Mouse (Mus musculus) forebrain, embryonic 11.5 days (tissue): ENCODE data around the gene Mfge8. TPM values are rescaled to one million over a fixed set of nuclear protein-coding genes. Genes with fewer than 3 reads are reported as not detected.

ENCODE experiments used
- ATAC-seq: fragments of 200-750 bp; cut with Nextera tagmentation; replicated peaks from 2 replicates; pipeline ENCODE4 v1.8.0; 2017; ENCODE audit warnings: moderate TSS enrichment; ENCODE audit not compliant: low FRiP score
- DNase-seq: peaks from one replicate; pipeline ENCODE4 v3.0.0-alpha.2; 2017; ENCODE audit warnings: low spot score
- H3K27ac ChIP-seq: fragments of 300-500 bp; sonication (generic); 2 replicates; pipeline ENCODE4 v1.5.1; 2014; ENCODE audit warnings: low read depth, low read length
- H3K27me3 ChIP-seq: fragments of 300-500 bp; sonication (generic); 2 replicates; pipeline ENCODE4 v1.6.1; 2014; ENCODE audit warnings: mild to moderate bottlenecking, low read length, mixed read lengths; ENCODE audit not compliant: control insufficient read depth, insufficient read depth
- H3K36me3 ChIP-seq: fragments of 300-500 bp; sonication (generic); 2 replicates; pipeline ENCODE4 v1.6.1; 2014; ENCODE audit warnings: mild to moderate bottlenecking, low read length, moderate library complexity, mixed read lengths; ENCODE audit not compliant: control insufficient read depth, insufficient read depth
- H3K4me1 ChIP-seq: fragments of 300-500 bp; sonication (generic); replicated peaks from 2 replicates; pipeline ENCODE4 v1.6.1; 2014; ENCODE audit warnings: low read length, mixed read lengths; ENCODE audit not compliant: control insufficient read depth, insufficient read depth
- H3K4me2 ChIP-seq: fragments of 300-500 bp; sonication (generic); 2 replicates; pipeline ENCODE4 v1.6.1; 2014; ENCODE audit warnings: low read depth, mild to moderate bottlenecking, low read length, moderate library complexity, mixed read lengths; ENCODE audit not compliant: severe bottlenecking
- H3K4me3 ChIP-seq: fragments of 300-500 bp; sonication (generic); 2 replicates; pipeline ENCODE4 v1.5.1; 2014; ENCODE audit warnings: low read depth, low read length
- H3K9ac ChIP-seq: fragments of 300-500 bp; sonication (generic); 2 replicates; pipeline ENCODE4 v1.6.1; 2014; ENCODE audit warnings: low read length
- H3K9me3 ChIP-seq: fragments of 300-500 bp; sonication (generic); 2 replicates; pipeline ENCODE4 v1.6.1; 2016; ENCODE audit warnings: low read length, mixed read lengths; ENCODE audit not compliant: control insufficient read depth
- WGBS: fragments of 180-500 bp; shearing (Covaris S2); extraction: QIAGEN DNeasy Blood & Tissue Kit; methylation state at CpG from one replicate; pipeline ENCODE4 v1.1.7; 2014; 5-methylcytosine and 5-hydroxymethylcytosine counted together
- polyA plus RNA-seq: library from polyadenylated mRNA; unstranded; fragments of >200 nt; fragmentation: Nextera tagmentation; extraction: Ambion mirVana; gene quantifications from 2 replicates; pipeline ENCODE4 v1.2.1, GENCODE M21; 2014

The Mfge8 gene
- polyA plus RNA-seq, 1 experiment from 2014 or later: 65.1 TPM

DNA sequence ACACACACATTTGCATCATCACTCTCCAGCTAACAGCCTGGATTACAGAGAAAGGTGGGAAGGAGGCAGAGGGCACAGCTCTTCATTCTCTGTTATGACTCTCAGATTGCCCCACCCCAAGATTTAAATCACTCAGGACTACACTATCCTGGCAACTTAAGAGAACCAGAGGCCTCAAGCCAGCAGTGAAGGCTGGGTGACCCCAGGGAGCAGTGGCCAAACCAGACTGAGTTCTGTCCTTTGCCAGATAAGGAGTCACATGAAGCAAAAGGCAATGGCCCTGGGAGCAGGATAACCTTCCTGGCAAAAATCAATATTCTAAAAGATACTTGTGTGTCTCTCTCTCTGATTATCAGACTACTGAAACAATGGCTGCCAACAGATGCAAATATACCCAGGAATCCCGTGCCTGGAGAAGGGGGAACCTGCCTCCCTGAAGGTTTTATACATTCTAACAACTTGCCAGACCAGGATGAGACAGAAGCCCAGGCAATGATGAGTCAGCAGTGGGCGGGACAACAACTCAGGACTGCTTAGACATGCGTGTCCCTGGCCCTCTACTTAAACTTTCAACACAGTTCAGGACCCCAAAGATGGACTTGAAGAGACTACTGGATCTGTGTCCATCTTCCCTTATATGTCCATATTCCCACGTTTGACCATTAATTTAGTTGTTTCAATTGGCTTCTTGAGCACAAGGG, 8.8 kb downstream of the Mfge8 start:
- no peak overlapping the region for H3K4me2 ChIP-seq
- 61% methylated on average over 4 of the region's 4 CpGs for WGBS
- no peak overlapping the region for H3K9ac ChIP-seq
- no peaks in the 10 kb centered on the region for H3K27me3 ChIP-seq
- no peak for ATAC-seq
- DNase-seq: no peak
- no peaks in the 10 kb centered on the region; the same call in 1 of the 2 replicates for H3K36me3 ChIP-seq
- no peaks in the 10 kb centered on the region for H3K4me1 ChIP-seq
- no peak overlapping the region for H3K27ac ChIP-seq
- no peaks in the 10 kb centered on the region for H3K9me3 ChIP-seq
- no peak overlapping the region for H3K4me3 ChIP-seq

DNA sequence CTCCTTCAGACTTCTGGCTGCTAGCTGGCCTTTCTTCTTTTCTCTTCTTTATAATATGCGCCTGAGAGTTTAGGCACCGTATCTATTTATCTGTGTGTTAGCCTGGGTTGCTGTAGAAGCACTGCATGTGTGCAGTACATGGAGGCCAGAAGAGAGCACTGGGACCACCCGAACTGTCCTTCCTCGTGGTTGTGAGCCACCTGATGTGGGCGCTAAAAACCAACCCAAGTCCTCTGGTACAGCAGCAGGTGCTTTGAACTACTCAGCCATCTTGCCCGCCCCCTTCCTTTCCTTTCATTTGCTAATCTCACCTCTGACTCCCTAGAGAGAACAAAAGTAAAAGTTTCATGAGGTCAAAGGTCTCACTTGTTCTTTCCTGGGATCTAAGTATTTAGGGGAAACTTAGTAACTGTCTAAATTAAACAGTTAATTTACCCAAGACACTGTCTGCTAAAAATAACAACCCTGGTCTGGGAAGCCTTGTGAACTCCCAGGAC, 9.5 kb downstream of the Mfge8 start:
- H3K27me3 ChIP-seq: no peaks in the 10 kb centered on the region
- no peak overlapping the region for H3K4me2 ChIP-seq
- H3K4me1 ChIP-seq: no peaks in the 10 kb centered on the region
- 60% methylated on average over 6 of the region's 6 CpGs for WGBS
- ATAC-seq (no peak), DNase-seq (no peak)
- H3K27ac ChIP-seq: no peak overlapping the region
- no peak overlapping the region for H3K9ac ChIP-seq
- no peaks in the 10 kb centered on the region; the same call in 1 of the 2 replicates for H3K36me3 ChIP-seq
- no peaks in the 10 kb centered on the region for H3K9me3 ChIP-seq
- H3K4me3 ChIP-seq: no peak overlapping the region

DNA sequence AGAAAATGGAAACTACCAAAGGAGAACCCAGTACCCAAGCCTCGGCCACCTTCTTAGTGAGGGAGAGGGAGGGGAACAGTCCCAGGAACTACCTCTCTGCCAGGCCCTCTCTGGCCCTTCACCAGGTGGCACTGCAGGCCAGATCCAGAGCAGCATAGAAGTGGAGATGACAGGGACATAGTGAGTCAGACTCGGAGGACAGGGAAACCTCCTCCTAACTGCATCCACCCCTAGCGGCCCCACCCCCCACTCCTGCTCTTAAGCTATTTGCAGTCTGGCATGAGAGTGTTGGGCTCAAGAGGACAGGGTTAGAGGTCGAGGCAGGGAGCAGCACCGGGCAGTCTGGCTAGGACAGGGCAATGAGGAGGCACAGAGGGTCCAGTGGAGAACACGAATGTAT, 15.5 kb downstream of the Mfge8 start:
- no peaks in the 10 kb centered on the region for H3K27me3 ChIP-seq
- H3K4me2 ChIP-seq: no peak overlapping the region
- ATAC-seq: no peak
- H3K9me3 ChIP-seq: no peaks in the 10 kb centered on the region
- H3K9ac ChIP-seq: no peak overlapping the region
- DNase-seq: no peak
- 41% methylated on average over 6 of the region's 6 CpGs for WGBS
- H3K27ac ChIP-seq: no peak overlapping the region
- no peaks in the 10 kb centered on the region; the same call in 1 of the 2 replicates for H3K36me3 ChIP-seq
- 0 out of 2 replicates have a peak, but pooled peaks cover 2% of the 10 kb centered on the region for H3K4me1 ChIP-seq
- H3K4me3 ChIP-seq: no peak overlapping the region

DNA sequence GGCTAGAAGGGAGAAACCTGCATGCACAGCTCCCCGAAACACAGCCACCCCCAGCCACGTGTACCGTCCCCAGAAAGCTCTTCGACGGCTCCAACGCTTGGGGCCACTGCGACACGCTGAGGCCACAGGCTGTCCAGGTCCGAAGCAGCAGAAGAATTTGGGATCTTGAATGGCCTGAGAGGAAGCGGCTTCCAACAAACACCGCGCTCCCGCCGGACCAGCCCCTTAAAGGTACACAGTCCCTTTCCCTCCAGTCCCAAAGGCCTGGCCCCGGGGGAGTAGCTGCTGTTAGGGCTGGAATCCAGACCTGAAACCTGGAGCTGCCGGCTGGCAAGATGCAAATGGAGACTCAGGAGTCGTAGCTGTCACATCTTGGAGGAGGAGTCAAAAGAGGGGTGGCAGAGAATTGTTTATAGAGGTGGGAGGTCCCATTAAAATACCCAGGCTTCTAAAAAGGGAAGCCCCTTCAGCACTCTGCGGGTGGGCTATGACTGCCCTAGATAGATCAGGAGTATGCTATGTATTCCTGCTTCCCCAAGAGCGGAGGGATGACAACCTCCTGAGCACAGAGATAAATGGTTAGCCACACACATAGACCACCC, 17.9 kb downstream of the Mfge8 start, which contains the start of gene Hapln3:
Hapln3 (minus strand) TSS at position 176 of the 602 bp plus-strand sequence.
- Histone ChIP-seq H3K4me3 (peak within 1 kb of the TSS; percentile 13), H3K27ac (no peak within 1 kb of the TSS), H3K36me3 (no peaks in the 10 kb centered on the region; the same call in 1 of the 2 replicates), H3K4me2 (peak within 1 kb of the TSS; percentile 31), H3K4me1 (0 out of 2 replicates have a peak, but pooled peaks cover 2% of the 10 kb centered on the region), H3K9ac (no peak within 1 kb of the TSS; the same call in 1 of the 2 replicates), H3K9me3 (no peaks in the 10 kb centered on the region), H3K27me3 (no peaks in the 10 kb centered on the region)
- peak; percentile 73 for DNase-seq
- ATAC-seq: peak; percentile 55; the same call in 1 of the 2 replicates
- WGBS: 3% methylated on average over 19 of the region's 19 CpGs

DNA sequence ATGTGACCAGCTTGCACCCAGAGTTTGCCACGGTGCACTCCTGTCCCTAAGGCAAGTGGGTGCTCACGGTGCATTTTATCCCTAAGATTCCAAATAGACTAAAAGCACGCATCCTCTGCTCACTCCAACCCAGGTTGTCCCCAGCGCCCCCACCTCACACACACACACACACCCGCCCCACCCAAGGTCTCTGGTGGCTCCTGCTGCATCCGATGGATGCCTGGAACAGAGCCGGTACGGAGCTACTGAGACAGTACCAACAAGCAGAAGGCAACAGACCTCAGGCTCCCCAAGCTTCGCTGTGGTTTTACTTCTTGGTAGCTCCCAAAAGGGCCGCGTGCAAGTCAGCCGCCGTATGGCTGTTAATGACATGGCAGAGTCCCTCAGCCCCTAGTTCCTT, 18.5 kb downstream of the Mfge8 start:
- Histone ChIP-seq H3K4me1 (0 out of 2 replicates have a peak, but pooled peaks cover 2% of the 10 kb centered on the region), H3K4me3 (peak overlapping the region; percentile 13), H3K36me3 (no peaks in the 10 kb centered on the region; the same call in 1 of the 2 replicates), H3K9ac (no peak overlapping the region), H3K27ac (no peak overlapping the region), H3K27me3 (no peaks in the 10 kb centered on the region), H3K9me3 (no peaks in the 10 kb centered on the region), H3K4me2 (peak overlapping the region; percentile 31; the same call in 1 of the 2 replicates)
- WGBS: 19% methylated on average over 13 of the region's 13 CpGs
- no peak for DNase-seq
- no peak for ATAC-seq

DNA sequence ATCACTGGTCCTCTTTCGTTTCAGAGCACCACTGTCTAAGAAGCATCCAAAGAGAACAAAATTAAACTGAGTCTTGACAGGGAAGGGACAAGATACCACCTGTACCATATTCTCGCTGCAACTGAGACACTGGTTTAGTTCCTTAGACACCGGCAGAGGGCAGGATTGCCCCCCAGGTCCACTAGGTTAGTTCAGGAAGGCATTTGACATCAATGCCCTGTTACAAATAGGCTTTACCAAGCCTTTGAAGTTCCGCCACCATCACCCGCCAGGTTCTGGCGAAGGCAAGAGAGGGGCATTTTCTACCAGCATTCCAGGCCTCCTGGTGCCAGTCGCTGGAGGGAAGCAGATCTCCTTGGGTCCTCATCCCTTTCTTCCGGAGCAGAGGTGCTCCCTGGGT, 19.0 kb downstream of the Mfge8 start:
- Histone ChIP-seq H3K4me2 (peak overlapping the region; percentile 13; the same call in 1 of the 2 replicates), H3K4me3 (no peak overlapping the region), H3K27ac (no peak overlapping the region), H3K9ac (no peak overlapping the region), H3K4me1 (0 out of 2 replicates have a peak, but pooled peaks cover 2% of the 10 kb centered on the region), H3K9me3 (no peaks in the 10 kb centered on the region), H3K27me3 (no peaks in the 10 kb centered on the region), H3K36me3 (no peaks in the 10 kb centered on the region)
- 13% methylated on average over 8 of the region's 8 CpGs for WGBS
- DNase-seq (no peak), ATAC-seq (no peak)

DNA sequence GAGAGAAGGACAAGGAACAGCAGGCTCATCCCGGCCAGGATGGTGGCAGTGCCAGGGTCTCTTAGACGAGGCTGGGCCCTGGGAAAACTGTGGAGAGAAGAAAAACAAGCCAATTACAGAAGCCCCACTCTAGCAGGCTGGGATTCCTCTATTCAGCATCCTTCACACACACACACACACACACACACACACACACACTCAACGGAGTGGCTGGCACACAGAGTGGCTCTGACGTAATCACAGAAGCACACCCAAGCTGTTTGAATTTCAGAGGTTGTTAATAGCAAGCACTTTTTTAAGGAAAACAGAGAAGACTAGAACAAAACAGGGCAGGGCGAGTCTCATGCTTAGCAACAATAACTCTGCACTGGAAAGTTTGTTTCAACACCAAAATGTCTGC, 25.4 kb downstream of the Mfge8 start:
- no peaks in the 10 kb centered on the region for H3K27me3 ChIP-seq
- H3K4me2 ChIP-seq: no peak overlapping the region
- no peak overlapping the region for H3K4me3 ChIP-seq
- 73% methylated on average over 5 of the region's 5 CpGs for WGBS
- H3K9ac ChIP-seq: no peak overlapping the region
- DNase-seq (no peak), ATAC-seq (no peak)
- no peak overlapping the region for H3K27ac ChIP-seq
- no peaks in the 10 kb centered on the region for H3K9me3 ChIP-seq
- H3K4me1 ChIP-seq: no peaks in the 10 kb centered on the region
- H3K36me3 ChIP-seq: no peaks in the 10 kb centered on the region

DNA sequence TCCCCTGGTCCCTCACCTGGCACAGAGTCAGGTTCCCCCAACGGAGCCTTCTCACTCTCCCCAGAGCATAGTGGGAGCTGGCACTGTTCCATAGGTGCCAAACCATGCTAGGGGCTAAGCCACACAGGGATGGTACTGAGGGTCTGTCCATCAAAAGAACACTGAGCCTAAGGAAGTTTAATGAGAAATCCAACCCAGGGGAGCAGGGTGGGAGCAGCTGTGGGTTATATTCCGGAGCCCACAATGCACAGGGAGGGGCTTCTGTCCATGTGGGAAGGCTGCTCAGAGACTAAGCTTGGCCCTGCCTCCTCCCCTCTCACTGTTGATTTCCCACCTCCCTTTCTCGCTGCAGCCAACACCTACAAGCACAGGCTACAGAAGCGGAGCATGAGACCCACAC, 35.0 kb downstream of the Mfge8 start:
- H3K4me3 ChIP-seq: no peak overlapping the region
- no peak overlapping the region for H3K27ac ChIP-seq
- H3K36me3 ChIP-seq: no peaks in the 10 kb centered on the region
- ATAC-seq (no peak), DNase-seq (no peak)
- H3K9me3 ChIP-seq: no peaks in the 10 kb centered on the region
- H3K9ac ChIP-seq: no peak overlapping the region
- no peak overlapping the region for H3K4me2 ChIP-seq
- 72% methylated on average over 4 of the region's 4 CpGs for WGBS
- no peaks in the 10 kb centered on the region for H3K27me3 ChIP-seq
- H3K4me1 ChIP-seq: 0 out of 2 replicates have a peak, but pooled peaks cover 2% of the 10 kb centered on the region
